Mouse (Mus musculus) Muller cell, postnatal 12 days (primary cell): ENCODE measurements around the gene Gm18336.
"Not testable (repeated sequence)": the region's sequence is repeated elsewhere in the genome, so short reads cannot be mapped to it uniquely, and the experiment has no call there.

Experiments
- DNase-seq: peaks from one replicate; pipeline ENCODE4 v3.0.0-alpha.2; 2015; ENCODE audit errors: inconsistent ontology term

Gene Gm18336

DNA sequence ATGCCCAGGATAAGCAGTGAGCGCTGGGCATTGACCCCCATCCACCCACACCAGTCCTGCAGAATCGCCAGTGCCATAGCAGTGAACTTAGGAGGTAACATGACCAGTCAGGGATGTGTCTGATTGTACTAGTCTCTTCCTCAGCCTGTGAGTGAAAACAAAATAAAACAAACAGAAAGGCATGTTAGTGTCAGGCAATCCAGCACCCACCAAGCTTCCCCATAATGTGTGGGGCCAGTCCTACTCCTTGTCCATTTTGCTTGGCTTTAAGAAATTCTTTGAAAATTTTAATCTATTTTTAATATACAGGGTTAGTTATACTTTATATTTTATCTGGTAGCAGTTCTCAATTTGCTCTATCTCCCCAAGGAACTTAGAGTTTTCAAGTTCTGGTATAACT is at the start of gene Gm18336:
Gm18336 (minus strand) TSS at position 101 of the 400 bp plus-strand sequence.
- not testable (repeated sequence) for DNase-seq

DNA sequence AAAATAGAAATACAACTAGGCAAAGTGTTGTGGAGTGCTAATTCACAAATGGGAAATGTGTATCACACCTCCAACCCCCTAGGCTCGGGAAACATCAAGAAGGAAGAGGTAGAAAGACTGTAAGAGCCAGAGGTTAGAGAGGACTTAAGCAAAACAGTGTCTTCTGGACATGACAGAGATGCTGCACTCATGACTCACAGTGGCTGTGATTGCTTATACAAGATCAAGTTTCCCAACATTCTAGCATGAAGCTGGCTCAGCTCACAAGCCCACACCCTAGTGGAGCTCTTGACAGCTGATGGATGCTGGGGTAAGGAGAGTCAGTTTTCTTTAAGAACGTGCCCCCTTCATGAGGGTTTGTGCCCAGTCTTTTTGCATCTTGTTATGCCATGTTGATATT is 42.9 kb upstream of the Gm18336 start:
- no peak for DNase-seq

DNA sequence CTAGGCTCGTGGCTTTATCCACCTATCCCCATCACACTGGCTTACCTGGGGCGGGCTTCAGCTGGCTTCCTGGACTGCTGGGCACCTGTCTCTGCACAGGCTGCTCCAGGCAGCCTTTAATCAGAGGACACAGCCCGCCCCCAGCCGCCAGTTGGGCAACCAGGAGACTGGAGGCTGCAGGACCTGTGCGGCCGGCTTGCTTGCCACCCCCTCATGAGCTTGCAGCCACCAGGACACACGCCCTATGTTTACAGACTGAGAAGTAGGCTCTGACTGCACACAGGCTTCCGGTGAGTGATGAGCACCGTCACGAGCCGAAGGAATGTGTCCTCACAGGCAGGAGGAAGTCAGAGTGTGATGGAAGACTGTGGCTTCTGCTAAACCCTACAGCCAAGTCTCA is 36.7 kb upstream of the Gm18336 start, which contains the start of gene Trex2:
Trex2 (minus strand) TSS at position 93 of the 400 bp plus-strand sequence.
- DNase-seq = no peak

DNA sequence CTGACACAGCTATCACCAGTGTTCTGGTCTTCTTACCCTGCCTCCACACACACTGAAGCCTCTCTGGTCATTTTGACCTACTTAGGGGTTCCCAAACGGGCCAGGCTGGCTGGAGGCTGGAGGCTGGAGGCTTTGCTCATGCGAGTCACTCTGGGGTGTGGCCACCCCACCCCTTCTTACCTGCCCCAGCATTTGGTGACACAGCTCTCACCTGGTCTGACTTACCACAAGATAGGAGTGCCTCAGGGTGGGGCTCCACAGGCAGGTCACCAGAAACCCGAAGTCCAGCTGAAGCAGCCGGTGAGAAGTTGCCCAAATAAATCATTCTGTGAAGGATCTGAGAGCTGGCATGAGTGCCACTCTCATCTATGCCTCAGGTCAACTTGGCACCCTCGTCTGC is 34.3 kb upstream of the Gm18336 start:
- no peak for DNase-seq

DNA sequence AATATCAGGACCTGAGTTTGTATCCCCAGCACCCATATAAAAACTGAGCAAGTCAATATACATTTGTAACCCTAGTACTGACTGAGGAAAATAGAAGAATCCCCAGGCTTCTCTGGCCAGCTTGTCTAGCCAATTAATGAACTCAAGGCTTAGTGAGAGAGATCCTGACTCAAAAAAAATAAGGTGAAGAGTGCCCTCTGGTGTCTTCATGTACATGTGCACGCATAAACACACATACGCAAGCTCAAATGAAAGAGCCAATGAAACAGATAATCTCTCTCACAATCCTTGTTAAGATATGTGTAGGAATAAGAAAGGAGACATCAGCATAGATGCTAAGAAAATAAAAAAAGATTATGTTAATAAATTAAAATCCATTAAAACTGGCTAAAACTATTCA is 31.5 kb upstream of the Gm18336 start:
- no peak for DNase-seq

DNA sequence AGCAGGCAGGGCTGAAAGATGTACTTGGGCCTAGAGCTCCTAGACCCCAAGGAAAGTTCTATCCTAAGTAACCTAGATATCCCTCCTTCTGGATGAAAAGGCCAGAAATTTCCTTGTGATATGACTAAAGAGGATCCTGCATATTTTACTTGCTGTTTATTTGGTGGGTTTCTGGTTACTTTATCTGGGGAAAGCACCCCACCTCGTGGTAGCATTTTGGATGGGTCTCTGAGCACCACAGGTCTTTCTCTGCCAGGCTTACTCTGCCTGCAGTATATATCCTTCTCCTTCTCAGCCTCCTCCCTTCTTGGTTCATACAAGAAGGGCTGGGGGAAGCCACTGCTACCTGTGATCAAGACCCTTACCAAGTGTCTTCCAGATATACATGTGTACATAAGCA is 14.2 kb upstream of the Gm18336 start:
- DNase-seq = no peak

DNA sequence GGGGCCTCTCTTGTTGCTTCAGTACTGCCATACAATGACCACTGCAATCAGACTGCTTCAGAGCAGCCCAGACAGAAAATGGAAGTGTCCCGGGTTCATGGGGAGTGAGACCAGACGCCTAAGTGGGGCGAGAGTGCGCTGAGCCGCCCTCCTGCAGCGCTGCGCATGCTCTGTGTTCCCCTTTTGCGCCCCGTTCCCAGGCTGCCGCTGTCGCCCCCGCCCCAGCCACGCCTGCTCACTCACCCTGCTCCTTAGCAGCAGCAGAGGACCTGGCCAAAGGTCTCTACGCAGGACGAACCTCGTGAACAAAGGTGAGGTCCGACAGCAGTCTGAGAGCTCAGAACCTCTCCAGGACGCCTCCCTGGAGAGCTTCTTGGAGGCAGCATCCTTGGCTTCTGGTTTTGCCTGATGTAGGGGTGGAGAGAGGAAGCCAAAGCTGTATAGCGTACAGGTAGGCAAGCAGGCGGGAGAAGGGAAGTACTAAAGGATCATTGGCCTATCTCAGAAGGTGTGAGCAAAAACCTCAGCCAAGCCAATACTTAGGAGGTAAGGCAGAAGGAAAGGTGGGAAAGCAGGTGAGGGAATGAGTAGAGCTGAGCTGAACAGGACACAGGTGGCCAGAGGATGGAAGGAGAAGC is 12.5 kb upstream of the Gm18336 start, which contains the start of gene Zfp92:
Zfp92 (plus strand) TSS at position 217 of the 638 bp plus-strand sequence.
- peak; percentile 7 for DNase-seq

DNA sequence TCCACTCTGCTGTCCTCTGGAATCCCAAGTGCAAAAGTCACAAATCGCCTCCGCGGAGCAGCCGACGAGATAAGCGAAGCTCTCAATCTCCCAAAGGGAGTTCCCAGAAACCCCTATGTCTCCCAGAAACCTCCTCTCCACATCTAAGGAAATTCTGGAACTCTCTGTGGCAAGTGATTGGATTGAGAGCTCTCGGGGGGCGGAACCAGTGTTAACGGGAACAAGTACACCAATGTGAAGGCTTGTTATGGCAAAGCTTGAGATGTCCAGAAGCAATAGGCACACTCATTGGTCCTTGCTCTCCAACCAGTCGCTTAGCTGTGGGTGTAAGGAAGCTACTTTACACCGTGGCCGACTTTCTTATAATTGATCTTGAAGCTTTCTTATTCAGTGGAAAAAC is 3.1 kb upstream of the Gm18336 start:
- DNase-seq = no peak

DNA sequence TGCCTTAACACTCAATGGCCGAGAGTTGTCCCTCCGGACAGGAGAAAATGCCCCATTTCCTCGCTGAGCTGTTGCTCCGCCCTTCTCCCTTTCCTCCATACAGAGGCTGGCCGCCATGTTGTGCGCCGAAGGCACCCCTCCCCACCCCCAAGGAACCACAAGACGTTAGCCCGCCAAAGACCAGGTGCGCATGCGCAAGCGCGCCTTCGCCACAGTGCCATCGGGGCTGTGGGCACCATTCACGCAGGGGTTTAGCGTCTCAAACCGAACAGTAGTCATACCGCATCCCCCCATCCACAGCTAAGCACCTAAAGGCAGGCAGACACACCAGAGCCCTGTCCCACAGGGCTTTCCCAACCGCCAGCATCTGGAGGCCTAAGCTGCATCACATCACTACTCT is 2.4 kb upstream of the Gm18336 start:
- no peak for DNase-seq

DNA sequence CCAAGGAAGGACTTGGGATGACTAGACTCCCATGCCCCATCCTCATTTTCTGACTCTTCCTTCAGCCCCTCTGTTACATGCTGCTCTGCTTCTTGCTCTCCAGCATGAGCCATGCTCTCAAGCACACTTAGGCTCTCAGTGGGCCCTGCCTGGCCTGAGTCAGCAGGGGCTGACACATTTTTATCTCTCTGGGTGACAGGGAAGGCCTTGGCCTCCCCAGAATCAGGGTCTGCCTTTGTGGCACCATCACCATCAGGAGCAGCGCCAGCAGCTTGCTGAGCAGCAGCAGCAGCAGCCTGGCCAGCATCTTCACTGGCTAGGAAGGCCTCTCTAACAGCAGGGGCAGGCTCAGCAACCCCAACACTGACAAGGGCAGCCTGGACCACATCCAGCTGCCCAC is 2.1 kb downstream of the Gm18336 start:
- DNase-seq = no peak

DNA sequence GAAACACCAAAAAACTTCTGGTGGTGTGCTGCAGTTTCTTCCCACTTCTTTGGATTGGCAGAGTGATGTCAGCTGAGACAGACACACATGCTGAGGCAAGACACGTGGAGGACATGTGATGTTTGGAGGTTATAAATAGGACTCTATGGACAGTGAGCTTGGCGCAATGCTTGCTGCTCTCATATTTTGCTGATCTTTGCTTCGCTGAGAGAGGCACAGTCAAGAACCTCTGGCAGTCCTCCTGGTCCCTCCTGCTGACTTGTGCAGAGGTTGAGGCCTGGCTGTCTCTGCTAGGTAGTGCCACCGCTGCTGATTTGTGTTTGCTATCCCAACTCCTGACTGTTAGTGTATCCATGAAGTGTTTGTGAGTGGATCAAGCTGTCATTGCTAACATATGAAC is 7.1 kb downstream of the Gm18336 start:
- DNase-seq = no peak

DNA sequence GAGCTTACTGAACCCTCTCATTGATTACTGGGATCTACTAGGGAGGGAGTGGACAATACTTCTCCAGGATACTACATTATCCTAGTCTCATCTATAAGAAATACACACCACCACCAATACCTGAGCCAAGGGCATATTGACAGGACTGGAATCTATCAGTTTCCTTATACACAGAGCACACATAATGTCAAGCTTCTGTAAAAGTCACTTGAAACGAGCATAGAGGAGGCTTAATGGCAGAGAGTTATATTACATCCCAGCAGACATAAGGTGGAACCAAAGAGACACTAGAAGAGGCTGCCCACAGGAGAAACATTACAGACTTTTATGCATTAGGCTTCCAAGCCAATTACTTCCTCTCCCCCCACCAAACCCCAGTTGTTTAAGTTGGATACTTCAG is 13.6 kb downstream of the Gm18336 start:
- DNase-seq = no peak

DNA sequence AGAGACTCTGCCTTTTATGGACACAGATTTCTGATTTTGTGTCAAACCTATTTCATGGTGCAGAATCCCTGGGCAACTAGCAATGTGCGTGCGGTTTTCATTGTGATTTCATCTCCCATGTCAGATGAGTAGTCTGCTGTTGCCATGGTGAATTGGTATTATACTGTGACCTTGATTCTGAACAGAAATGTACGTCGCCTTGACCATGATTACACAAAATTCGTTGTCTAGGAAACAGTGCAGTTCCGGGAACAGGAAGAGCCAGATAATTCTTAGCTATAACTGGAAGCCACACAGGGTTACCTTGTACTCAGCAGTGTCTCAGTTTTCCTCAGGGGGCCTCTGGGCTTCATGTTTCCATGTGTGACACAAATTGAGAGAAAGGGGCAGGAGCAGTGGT is 14.1 kb downstream of the Gm18336 start:
- DNase-seq = no peak

DNA sequence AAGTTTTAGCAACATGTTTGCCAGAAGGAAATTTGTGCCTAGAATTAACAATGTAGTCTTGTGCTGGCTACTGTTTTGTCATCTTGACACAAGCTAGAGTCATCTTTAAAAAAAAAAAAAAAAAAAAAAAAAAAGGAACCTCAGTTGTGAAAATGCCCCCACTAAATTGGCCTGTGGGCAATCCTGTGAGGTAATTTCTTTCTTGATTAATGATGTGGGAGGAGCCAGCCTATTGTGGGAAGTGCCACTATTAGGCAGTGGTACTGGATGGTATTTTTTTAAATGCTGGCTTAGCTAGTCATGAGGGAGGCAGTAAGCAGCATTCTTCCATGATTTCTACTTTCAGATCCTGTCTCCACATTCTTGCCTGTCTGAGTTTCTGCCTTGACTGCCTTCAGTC is 35.2 kb downstream of the Gm18336 start:
- DNase-seq = no peak

DNA sequence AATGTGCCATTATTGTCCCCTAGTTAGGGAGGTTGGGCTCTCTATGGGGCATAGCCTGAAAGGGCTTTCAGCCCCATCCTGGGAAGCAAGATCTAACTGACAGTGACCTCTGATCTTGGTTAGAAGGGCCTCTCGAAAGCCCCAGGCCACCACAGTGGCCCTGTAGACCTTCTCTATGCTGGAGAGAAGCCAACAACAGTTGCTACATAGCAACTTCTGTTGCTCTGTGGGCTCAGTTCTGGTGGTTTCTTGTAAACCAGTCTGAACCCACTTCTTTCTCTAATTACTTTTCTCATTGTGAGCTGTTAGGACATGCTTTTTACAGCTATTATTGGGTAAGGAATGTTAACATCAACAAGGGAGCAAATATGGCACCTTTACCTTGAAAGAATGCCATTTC is 41.8 kb downstream of the Gm18336 start:
- DNase-seq = no peak

DNA sequence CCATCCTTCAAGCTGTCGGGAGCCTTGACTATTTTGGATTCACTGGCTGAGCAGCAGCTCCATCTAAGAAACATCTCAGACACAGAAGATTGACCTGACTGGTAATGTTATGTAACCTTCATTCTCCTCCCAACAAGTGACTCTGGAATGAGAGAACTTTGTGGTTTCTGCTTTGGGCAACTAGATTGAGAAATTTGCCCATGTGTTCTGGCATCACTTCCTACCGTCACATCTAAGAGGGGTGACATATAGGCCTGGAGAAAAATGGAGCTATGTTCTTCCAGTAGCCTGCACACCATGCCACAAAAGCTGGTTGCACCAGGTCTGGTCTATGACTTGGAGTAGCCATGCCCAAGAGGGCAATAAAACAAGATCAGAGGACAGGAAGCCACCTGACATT is 42.4 kb downstream of the Gm18336 start:
- no peak for DNase-seq
